Mouse (Mus musculus): Measurements from ENCODE around the gene Corin. TPM values are rescaled to one million over a fixed set of nuclear protein-coding genes. Genes with fewer than 3 reads are reported as not detected.

Gene Corin
- total RNA-seq (2017): not detected in 2 replicates

DNA sequence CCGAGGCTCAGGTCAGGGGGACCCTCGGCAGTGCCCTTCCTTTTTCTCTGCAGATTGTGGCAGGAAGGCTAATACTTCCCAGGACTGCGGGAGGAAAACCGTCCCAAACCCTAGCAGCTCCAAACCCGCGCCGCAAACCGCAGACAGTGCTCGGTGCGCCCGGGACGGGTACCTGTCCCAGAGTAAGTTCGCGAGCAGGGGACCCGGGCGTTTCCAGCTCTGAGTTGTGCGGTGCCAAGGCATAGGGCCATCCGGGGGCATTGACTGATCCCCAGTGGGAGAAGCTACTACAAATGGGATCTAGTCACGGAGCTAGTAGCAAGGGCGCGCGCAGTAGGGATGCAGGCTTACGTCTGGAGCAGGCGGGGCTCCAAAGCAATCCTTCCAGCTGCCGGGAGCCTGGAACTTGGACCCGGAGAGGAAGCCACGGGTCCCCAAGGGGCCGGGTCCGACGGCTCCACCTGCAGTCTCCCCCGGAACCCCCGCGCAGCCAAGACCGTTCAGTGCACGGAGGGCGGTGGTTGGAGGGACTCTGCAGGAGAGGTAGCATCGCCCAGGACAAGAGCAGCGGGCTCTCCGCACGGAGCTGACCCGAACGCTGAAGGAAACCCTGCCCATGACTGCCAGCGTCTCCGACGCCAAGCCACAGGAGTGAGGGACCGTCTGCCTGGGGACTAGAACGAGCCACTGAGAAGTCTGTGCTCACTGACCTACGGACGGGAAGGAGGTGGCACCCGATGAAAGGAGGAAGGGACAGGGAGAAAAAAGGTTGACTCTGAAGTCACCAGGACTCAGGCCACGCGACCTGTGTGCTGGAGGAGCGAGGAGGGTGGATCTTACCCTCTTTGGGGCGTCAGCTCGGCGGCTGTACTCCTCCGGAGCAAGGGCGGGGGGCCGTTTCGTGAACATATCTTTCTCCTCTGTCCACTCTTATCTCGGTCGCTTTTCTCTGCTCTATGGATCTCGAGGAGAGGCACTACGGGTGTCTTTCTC is at the start of gene Corin:
Gene Corin, minus strand, starts transcription at position 943 of the 993 bp plus-strand sequence.
- ATAC-seq (ENCODE audit: extremely low read depth, insufficient number of reproducible peaks, low FRiP score, poor library complexity, severe bottlenecking): no peak

DNA sequence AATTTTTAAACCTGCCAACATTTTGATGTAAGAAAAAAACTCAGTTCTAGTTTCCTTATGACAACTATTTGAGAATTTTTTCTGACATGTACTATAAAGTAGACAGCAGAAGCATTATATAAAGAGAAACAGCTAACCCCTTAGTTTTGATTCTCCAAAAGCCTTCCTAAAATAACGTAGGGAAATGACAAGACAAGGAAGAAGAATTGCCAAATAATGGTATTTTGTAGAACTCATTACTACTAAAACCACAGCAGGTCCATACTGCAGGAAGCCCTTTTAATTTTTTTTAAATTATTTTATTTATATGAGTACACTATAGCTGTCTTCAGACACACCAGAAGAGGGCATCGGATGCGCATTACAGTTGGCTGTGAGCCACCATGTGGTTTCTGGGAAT is 46.9 kb upstream of the Corin start:
- ATAC-seq (ENCODE audit: extremely low read depth, insufficient number of reproducible peaks, low FRiP score, poor library complexity, severe bottlenecking): no peak

DNA sequence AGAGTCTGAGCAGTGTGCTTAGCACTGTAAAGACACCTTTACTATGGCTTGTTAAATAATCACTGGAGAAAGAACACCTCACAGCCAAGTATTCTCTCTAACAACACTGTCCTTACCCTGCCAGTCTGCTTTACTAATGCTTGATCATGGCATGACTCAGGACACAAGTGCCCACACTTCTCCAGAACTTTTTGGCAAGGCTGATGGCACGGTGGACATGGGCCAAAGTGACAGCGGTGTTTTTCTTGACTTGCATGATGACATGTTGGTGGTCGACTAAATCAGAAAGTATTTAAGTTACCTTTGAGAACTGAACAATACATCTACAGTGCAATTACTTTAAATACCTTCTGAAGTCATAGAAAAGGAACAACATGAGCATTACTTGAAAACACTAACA is 24.6 kb upstream of the Corin start:
- no peak for ATAC-seq (ENCODE audit: extremely low read depth, insufficient number of reproducible peaks, low FRiP score, poor library complexity, severe bottlenecking)

DNA sequence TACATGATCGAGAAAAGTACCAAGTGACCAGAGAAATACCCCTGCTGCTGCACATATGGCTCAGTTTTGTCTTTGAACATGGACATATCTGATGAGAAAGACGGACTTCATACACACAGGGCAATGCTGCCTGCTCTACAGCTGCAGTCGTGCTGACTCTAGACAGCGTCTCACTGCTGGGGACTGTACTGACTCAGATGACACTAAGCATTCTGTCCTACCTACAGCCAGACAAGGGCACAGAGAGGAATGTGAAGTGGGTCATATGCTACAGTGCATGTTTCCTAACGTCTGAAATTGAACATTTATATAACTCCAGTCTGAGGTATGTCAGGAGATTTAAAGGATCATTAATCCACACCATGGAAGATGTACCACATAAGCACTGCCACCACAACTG is 9.5 kb upstream of the Corin start:
- ATAC-seq (ENCODE audit: extremely low read depth, insufficient number of reproducible peaks, low FRiP score, poor library complexity, severe bottlenecking): no peak

DNA sequence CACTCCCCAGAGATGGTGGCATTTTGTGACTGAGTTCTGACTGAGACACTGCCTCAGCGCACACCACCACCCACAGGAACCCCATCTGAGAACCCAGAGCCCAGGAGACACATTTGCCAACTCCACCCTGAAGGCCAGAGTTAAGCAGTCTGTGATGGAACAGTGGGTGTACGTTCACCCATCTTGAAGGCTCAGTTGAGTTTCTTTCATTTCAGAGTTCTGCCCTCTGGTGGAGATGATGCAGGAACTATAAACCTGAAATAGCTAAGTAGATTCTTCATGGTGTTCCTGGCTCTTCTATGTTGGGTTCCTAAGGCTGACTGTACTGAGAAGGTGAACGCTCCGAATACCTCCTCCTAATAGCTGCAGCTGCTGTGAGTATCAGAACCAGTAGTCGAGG is 1.5 kb upstream of the Corin start:
- ATAC-seq (ENCODE audit: extremely low read depth, insufficient number of reproducible peaks, low FRiP score, poor library complexity, severe bottlenecking): no peak

DNA sequence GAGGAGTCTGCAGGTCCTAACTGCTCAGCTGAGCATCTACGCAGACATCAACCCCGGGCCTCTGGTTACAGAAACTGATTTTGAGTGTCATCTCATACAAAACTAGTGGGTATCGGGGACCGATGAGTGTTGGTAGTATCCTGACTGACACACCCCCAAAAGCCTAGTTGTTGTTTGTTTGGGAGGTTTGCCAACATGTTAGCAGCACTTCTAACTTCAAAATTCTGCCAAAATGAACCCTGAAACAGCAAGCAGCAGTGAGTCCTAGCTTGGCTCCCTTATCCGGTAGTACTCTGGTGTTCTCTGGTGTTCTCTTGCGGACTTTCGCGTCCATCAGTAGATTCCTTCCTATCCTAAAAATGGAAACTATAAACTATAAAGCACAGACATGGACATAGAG is 1.5 kb downstream of the Corin start:
- ATAC-seq (ENCODE audit: extremely low read depth, insufficient number of reproducible peaks, low FRiP score, poor library complexity, severe bottlenecking): no peak

DNA sequence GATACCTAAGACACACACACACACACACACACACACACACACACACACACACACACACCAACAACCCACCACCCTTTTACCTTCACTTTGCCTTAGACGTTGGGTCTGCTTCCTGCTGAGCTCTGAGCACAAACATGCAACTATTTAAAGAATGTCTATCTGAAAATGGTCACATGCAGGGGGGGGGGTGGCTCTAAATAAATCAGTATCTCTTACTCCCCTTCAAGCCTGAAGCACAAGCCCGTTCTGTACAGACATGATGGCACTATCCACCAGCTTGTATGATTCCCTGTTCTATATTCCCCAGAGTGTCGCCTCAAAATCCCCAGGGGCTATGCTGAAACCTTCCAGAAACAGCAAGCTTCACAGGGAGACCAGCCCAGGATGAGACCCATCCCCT is 2.5 kb downstream of the Corin start:
- no peak for ATAC-seq (ENCODE audit: extremely low read depth, insufficient number of reproducible peaks, low FRiP score, poor library complexity, severe bottlenecking)

DNA sequence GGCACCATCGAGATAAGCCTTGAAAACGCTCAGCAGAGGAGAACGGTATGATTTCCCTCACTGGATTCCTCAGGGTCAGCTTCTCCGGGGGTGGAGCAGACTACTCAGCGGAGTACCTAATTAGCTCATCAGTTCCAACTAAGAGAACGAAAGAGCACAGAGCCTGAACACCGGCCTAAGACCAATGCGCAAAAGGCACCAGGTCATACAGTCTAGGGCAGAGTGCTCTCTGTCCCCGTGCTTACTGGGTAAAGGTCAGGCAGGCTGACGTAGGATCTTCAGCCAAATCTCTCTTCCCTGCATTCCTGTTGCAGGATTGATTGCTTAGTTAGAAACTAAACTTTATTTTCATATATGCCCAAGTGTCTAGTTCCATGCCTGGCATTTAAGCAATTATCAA is 6.0 kb downstream of the Corin start:
- no peak for ATAC-seq (ENCODE audit: extremely low read depth, insufficient number of reproducible peaks, low FRiP score, poor library complexity, severe bottlenecking)

DNA sequence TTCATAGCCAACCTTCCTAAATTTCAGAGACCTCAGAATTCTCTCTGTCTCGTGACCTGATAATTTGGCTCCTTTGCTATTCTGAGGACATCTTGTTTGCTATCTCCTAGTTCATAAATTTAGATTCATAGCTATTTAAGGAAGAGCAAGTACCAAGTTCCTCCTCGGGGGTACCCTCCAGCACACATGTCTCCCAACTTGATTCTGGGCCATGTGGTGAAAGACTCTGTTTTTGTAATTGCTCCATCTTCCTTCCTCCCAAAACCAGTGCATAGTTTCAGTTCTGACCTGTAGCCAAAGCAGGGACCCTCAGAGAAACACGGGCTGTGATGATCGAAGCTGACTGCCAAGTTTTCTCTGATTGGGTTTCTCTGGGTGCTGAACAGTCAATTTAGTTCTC is 7.5 kb downstream of the Corin start:
- no peak for ATAC-seq (ENCODE audit: extremely low read depth, insufficient number of reproducible peaks, low FRiP score, poor library complexity, severe bottlenecking)

DNA sequence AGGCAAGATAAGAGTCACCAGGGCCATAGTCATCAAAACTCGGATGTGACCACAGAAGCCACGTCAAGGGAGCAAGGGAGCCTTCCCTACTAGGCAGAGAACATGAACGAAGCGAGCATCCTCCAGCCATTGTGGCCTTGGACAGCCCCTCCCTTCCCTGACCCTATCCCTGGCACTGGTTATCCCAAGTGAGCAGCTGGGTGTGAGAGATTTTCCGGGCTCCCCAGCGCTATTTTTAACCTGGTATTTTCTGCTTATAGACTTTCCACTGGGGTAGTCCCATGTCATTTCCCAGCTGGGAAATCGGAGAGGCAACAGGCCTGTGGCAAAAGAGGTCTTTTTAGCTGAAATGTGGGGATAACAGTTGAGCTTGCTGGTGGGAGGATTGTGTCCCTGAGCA is 10.4 kb downstream of the Corin start:
- ATAC-seq (ENCODE audit: extremely low read depth, insufficient number of reproducible peaks, low FRiP score, poor library complexity, severe bottlenecking): no peak

DNA sequence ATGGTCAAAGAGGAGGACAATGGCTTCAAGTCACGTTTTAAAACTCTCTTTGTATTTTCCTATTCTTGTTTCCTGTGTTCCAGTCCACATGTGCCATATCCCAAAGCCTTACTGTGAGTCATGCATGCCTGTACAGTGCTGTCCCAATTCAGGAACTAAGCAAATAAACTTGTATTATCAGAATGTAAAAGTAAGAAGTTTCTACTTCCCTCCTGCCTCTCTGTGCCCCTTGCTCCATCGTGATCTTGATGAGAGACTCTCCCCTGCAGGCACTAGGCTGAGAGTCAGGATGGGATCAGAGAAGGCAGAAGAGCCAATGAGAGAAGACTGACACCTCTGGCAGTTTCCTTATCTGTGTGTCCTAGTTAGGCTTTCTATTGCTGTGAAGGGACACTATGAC is 13.0 kb downstream of the Corin start:
- ATAC-seq (ENCODE audit: extremely low read depth, insufficient number of reproducible peaks, low FRiP score, poor library complexity, severe bottlenecking): no peak

DNA sequence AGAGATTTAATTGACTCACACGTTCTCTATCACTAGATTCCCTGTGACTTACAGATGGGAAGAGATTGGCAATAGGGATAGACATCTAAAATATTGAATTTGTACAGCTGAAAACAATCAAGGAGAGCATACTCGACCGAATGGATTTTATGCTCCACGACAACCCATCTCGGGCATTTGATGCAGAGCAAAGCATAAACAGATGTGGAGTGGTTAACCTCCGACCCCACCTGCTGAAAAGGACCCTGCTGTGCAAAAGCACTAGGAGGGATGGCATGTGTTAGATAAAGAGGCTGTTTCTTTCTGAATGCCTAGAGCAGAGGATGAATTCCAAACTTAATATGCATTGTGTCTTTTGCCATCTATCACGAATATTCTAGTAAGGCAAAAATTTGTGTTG is 23.8 kb downstream of the Corin start:
- no peak for ATAC-seq (ENCODE audit: extremely low read depth, insufficient number of reproducible peaks, low FRiP score, poor library complexity, severe bottlenecking)

DNA sequence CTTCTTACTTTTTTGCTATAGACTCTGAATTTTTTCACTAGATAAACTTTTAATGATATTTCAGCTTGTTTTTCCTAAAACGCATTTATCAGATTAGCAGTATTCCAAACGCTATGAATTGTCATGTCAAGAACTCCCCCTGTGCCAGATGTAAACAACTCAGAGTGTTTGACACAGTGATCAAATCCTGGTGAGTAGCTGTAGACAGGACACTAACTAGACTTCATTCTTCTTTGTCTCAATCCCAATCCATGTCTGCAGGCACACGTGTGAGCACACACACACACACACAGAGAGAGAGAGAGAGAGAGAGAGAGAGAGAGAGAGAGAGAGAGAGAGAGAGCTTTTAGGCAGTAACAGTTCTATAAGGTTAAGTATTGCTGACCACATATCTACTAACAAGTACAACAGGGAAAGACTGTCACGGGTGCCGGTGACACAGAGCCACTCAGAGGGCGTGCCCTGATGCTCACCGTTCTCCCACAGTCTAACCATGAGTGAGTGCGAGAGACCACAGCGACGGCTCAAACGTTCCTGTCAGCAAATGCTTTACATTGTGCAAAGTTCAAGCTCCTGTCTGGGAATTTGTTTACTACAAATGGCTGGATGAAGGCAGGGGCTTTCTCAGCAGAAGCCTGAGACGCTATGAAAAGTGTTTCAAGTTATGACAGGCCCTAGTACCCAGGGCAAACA is 31.8 kb downstream of the Corin start:
- ATAC-seq (ENCODE audit: extremely low read depth, insufficient number of reproducible peaks, low FRiP score, poor library complexity, severe bottlenecking): no peak

DNA sequence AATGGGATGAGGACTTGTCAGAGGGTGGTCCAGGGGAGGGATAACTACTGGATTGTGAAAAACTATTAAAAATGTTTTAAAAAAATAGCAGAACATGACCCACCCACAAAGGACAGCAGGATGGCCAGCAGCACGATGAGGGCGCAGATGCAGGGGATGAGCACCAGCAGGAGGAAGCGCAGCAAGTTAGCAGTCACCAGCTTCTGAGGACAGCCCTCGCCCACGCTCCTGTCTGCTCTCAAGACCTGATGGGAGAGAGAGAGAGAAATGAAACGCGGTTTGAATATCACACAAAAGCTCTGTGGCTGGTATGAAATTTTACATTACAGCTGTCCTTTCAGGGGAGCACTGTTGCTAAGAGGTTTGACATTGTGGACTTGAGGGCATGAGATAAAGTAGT is 32.5 kb downstream of the Corin start:
- ATAC-seq (ENCODE audit: extremely low read depth, insufficient number of reproducible peaks, low FRiP score, poor library complexity, severe bottlenecking): no peak

DNA sequence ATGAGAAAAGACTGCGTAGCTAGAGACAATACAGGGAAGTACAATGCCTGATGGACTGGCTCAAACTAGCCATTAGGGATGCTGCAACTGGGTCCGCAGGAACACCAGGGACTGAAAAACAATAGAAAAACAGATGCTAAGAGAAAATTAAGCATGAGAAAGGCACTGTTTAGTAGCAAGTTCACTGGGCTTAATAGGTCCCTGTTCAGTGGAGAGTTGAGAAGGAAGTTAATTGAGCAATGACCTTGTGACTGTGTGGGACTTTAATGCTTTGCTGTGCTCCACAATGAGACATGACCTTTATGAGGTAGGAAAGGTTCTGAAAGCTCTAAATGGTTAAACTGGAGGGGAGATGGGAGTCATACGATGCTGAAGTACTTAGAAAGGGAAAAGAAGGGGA is 39.3 kb downstream of the Corin start:
- ATAC-seq (ENCODE audit: extremely low read depth, insufficient number of reproducible peaks, low FRiP score, poor library complexity, severe bottlenecking): no peak

DNA sequence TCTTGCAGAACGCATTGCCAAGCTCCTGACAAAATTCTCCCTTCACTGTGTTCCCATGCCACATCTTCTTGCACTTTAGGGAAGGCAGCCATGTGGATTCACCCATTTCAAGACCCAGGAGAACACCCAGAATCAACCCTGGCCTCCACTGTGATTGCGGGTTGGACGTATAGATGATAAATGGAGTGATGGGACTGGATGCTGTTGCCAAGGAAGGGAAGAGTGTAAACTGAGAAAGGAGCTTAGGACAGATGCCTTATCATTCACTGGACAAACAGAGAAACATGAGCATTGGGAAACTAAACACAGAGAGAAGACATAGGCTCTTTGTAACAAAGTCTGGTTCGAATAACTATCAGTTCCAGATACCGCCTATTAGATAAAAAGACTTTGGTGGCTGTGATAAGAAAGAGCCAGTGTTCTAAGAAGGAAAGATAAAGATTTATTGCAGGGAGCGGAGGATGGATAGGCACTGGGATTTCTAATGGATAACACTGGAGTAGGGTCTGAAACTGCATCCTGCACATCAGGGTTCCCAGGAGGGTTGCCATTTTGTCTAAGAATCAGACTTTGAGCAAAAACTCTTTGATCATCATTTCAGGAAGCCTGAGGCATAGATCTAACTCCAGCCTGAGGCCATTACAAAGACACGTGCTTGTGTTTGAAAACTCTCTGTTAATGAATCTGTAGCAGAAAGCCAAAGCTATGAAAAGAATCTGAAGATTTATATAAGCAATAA is 44.7 kb downstream of the Corin start:
- no peak for ATAC-seq (ENCODE audit: extremely low read depth, insufficient number of reproducible peaks, low FRiP score, poor library complexity, severe bottlenecking)

DNA sequence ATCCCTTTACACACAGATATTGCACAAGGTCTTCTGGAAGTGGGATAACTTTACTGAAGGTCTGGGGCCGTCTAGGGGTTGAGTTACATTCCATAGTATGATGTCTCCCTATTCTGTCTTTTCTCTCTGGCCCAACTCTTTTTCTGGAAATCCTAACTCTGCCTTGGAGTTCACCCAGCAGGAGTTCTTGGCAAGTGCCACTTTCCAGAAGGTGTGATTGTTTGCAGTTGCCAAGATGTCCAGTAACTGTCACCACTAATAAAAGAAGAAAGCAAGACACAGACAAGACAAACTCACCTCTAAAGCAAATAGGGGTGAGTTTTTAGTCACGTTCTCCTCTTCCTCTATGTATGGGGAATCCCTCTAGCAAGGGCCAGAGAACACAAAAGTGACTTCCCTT is 50.6 kb downstream of the Corin start:
- ATAC-seq (ENCODE audit: extremely low read depth, insufficient number of reproducible peaks, low FRiP score, poor library complexity, severe bottlenecking): no peak

DNA sequence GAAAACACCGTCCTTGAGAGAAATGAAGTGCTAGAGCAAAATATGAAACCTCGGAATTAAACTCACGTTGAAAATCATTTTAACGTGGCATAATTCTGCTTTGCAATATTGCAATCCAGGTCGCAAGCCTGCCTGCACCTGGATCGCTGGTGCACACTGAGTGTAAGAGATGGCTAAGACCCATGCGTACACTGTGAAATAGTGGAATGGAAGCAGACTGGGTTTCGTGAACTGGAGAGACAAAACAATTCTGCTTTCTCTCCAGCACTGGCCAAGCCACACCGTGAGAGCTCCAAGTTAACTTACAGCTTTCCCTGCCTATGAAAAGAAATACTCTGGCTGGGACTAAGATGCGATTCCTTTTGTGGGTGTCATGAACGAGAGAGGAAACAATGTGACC is 51.1 kb downstream of the Corin start:
- ATAC-seq (ENCODE audit: extremely low read depth, insufficient number of reproducible peaks, low FRiP score, poor library complexity, severe bottlenecking): no peak

DNA sequence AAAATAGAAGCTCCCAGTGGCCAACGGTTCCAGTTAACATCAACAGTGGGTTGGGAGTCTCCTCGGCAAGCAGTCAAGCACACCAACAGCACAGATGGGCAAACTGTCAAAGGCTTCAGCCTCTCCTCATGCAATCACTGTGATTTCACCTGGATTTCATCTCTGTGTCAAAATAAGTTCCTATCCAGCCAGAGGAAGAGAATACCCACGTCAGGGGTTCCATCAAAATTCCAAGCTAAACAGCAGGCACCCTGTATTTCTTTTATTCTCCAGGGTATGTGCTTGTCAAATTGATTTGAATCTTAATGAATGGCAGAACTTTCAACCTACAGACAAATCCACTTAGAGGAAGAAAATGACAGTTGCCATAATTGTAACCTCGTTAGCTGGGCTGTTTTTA is 51.5 kb downstream of the Corin start:
- ATAC-seq (ENCODE audit: extremely low read depth, insufficient number of reproducible peaks, low FRiP score, poor library complexity, severe bottlenecking): no peak

DNA sequence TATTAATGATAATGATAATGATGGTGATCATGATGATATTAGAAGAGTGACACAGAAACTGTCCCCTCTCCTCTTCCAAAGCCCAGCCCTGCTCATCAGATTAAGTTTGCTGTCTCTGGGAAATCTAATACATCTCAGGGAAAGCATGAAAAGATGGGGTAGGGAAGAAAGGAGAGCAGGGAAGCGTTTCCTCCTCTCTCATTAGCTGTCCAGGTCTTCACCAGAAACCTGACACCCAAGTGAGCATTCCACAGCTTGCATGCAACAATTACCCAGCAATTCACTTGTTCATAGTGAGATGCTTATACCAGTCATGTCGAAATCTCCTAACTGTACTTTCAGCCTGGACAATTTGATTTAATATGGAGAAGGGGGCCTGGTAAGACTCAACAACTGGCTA is 55.4 kb downstream of the Corin start:
- ATAC-seq (ENCODE audit: extremely low read depth, insufficient number of reproducible peaks, low FRiP score, poor library complexity, severe bottlenecking): no peak

Measured in neutrophil, adult 5-6 weeks (primary cell).